Mouse (Mus musculus): Measurements from ENCODE around the gene Gm42878. TPM values are rescaled to one million over a fixed set of nuclear protein-coding genes. Genes with fewer than 3 reads are reported as not detected.
"Not testable (repeated sequence)": the region's sequence is repeated elsewhere in the genome, so short reads cannot be mapped to it uniquely, and the experiment has no call there.

Gm42878 gene
- polyA plus RNA-seq, 1 experiment from 2014 or later, result not detected

GRCm38 (mm10) chr5:121519758-121520157, 25.5 kb downstream of the Gm42878 start:
- H3K9ac ChIP-seq, result not testable (repeated sequence)
- 97% methylated on average over 11 of the region's 17 CpGs for WGBS
- H3K36me3 ChIP-seq (replicated peaks), result peaks cover 18% of the 10 kb centered on the region

GRCm38 (mm10) chr5:121518983-121519382, 26.3 kb downstream of the Gm42878 start:
- Histone ChIP-seq H3K4me1 (no peaks in the 10 kb centered on the region), H3K4me3 (no peak overlapping the region), H3K27me3 (replicated peaks) (no peaks in the 10 kb centered on the region), H3K27ac (no peak overlapping the region), H3K9me3 (no peaks in the 10 kb centered on the region), H3K9ac (no peak overlapping the region), H3K36me3 (replicated peaks) (peaks cover 12% of the 10 kb centered on the region; the same call in 1 of the 2 replicates), H3K4me2 (no peak overlapping the region)
- 94% methylated on average over 9 of the region's 9 CpGs for WGBS
- ATAC-seq (replicated peaks), result no peak

More at GRCm38 (mm10) chr5:121519758-121520157, 25.5 kb downstream of the Gm42878 start:
- ATAC-seq (replicated peaks); H3K27me3 ChIP-seq (replicated peaks); H3K4me3 ChIP-seq; H3K4me1 ChIP-seq; H3K4me2 ChIP-seq; H3K9me3 ChIP-seq; H3K27ac ChIP-seq: not testable (repeated sequence)

DNA sequence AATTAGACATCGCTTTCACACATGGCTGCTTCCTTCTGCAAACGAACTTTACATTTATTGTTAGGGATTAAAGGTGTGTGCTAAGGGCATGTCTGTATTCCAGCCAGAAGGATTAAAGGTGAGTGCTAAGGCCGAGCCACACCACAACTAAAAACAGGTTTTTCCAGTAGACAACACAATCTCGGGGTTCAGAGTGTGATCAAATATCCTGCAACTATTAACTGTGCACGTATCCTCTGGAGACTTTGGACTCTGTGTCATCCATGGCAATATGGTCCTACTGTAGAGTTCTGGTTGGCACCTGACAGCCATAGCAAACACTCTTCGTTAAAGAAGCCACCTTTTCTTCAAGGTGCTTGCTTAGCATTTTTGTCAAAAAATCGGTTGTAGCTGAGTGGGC, 35.3 kb downstream of the Gm42878 start:
- Histone ChIP-seq H3K36me3 (replicated peaks) (no peaks in the 10 kb centered on the region), H3K4me1 (no peaks in the 10 kb centered on the region), H3K4me3 (no peak overlapping the region), H3K27ac (no peak overlapping the region), H3K27me3 (replicated peaks) (no peaks in the 10 kb centered on the region), H3K4me2 (no peak overlapping the region), H3K9ac (no peak overlapping the region), H3K9me3 (no peaks in the 10 kb centered on the region)
- no peak for ATAC-seq (replicated peaks)
- 88% methylated on average over 7 of the region's 7 CpGs for WGBS

DNA sequence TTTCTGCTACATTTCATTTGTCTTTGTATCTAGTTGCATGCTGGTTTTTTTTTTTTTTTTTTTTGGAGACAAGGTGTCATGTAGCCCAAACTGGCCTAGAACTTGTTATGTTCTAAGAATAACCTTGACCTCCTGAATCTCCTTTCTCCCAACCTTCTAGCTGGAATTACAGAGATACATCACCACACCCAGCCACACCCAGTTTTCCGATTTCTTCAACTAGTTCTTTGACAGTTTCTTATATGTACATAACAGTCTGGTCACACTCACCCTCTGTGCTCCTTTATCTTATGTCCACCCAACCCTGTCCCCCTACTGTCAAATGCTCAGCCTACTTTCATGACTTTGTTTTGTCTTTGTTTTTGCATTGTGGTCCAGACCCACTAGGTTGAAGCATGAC, 38.4 kb downstream of the Gm42878 start:
- Histone ChIP-seq H3K9me3 (no peaks in the 10 kb centered on the region), H3K9ac (no peak overlapping the region), H3K36me3 (replicated peaks) (no peaks in the 10 kb centered on the region), H3K27me3 (replicated peaks) (no peaks in the 10 kb centered on the region), H3K4me1 (no peaks in the 10 kb centered on the region), H3K4me2 (no peak overlapping the region), H3K4me3 (no peak overlapping the region), H3K27ac (no peak overlapping the region)
- WGBS, result 90% methylated on average over 1 of the region's 1 CpGs
- no peak for ATAC-seq (replicated peaks)

- H3K36me3 ChIP-seq (replicated peaks), result no peaks in the 10 kb centered on the region
- H3K4me2 ChIP-seq, result no peak within 1 kb of the TSS
- H3K4me1 ChIP-seq, result no peaks in the 10 kb centered on the region
- no peak for ATAC-seq (replicated peaks)
- 79% methylated on average over 3 of the region's 3 CpGs for WGBS
- H3K9ac ChIP-seq, result no peak within 1 kb of the TSS
- no peak within 1 kb of the TSS for H3K4me3 ChIP-seq
- no peaks in the 10 kb centered on the region for H3K27me3 ChIP-seq (replicated peaks)
- no peaks in the 10 kb centered on the region for H3K9me3 ChIP-seq
- H3K27ac ChIP-seq, result no peak within 1 kb of the TSS
Observed at GRCm38 (mm10) chr5:121503231-121503630, 42.1 kb downstream of the Gm42878 start, which contains the start of gene Adam1b. TSS of gene Adam1b (minus strand) at chr5:121503435.

DNA sequence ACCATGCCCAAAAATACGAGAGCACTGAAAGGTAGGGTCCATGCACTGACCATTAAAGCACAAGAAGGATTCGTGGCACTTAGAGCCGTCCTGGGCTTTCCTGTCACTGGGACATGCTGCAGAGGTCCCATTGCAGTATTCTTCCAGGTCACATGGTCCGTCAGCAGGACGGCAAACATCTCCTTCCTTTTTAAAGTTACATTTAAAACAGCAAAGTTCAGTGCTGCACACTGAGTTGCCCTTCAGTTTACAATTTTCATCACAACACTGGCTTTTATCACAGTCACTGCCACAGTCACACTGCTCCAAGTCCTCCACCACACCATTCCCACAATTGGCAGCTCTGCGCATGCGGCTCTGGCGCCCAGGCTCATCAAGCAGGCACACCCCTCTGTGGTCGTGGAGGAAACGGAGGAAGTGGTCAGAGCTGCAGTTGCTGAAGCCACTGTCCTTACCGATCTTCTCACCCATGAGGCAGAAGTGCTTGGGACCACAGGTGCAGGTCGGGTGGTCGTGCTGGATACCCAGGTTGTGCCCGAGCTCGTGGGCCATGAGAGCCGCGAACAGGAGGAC, 43.8 kb downstream of the Gm42878 start:
- H3K9ac ChIP-seq; H3K36me3 ChIP-seq (replicated peaks); H3K9me3 ChIP-seq; H3K4me2 ChIP-seq; H3K27ac ChIP-seq; H3K27me3 ChIP-seq (replicated peaks); H3K4me1 ChIP-seq; H3K4me3 ChIP-seq; ATAC-seq (replicated peaks): not testable (repeated sequence)
- WGBS, result 83% methylated on average over 11 of the region's 17 CpGs

GRCm38 (mm10) chr5:121500719-121501118, 44.6 kb downstream of the Gm42878 start:
- H3K27ac ChIP-seq, result no peak overlapping the region
- H3K9ac ChIP-seq, result no peak overlapping the region
- H3K4me3 ChIP-seq, result no peak overlapping the region
- no peaks in the 10 kb centered on the region for H3K36me3 ChIP-seq (replicated peaks)
- no peak overlapping the region for H3K4me2 ChIP-seq
- ATAC-seq (replicated peaks), result no peak
- H3K27me3 ChIP-seq (replicated peaks), result no peaks in the 10 kb centered on the region
- 75% methylated on average over 7 of the region's 7 CpGs for WGBS
- H3K9me3 ChIP-seq, result no peaks in the 10 kb centered on the region
- no peaks in the 10 kb centered on the region for H3K4me1 ChIP-seq

GRCm38 (mm10) chr5:121493305-121493704, 52.0 kb downstream of the Gm42878 start:
- no peak overlapping the region for H3K4me3 ChIP-seq
- no peak overlapping the region for H3K27ac ChIP-seq
- H3K9me3 ChIP-seq, result no peaks in the 10 kb centered on the region
- no peaks in the 10 kb centered on the region for H3K4me1 ChIP-seq
- no peaks in the 10 kb centered on the region for H3K36me3 ChIP-seq (replicated peaks)
- H3K9ac ChIP-seq, result no peak overlapping the region
- H3K27me3 ChIP-seq (replicated peaks), result no peaks in the 10 kb centered on the region
- no peak for ATAC-seq (replicated peaks)
- WGBS, result 80% methylated on average over 8 of the region's 8 CpGs
- no peak overlapping the region for H3K4me2 ChIP-seq

- H3K36me3 ChIP-seq (replicated peaks), result no peaks in the 10 kb centered on the region
- 82% methylated on average over 5 of the region's 5 CpGs for WGBS
Observed at GRCm38 (mm10) chr5:121484801-121485200, 60.5 kb downstream of the Gm42878 start.

DNA sequence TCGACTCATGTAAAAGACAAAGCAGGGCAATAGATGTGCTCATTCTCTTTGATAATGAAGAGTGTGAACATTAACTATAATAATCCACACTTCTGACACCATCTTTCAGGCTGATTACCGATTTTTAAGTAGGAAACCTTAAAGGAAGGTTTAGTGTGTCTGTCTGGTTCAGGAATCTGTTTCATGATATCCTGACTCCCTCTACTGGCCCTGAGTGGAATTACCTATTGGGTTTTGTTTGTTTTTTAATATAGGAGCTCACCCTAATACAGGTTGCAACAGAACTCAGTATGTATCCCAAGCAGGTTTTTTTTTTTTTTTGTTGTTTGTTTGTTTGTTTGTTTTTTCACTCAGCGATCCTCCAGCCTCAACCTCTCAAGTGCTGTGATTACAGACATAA, 67.6 kb downstream of the Gm42878 start:
- no peak overlapping the region for H3K9ac ChIP-seq
- 31% methylated on average over 3 of the region's 3 CpGs for WGBS
- H3K9me3 ChIP-seq, result no peaks in the 10 kb centered on the region
- no peak overlapping the region for H3K4me3 ChIP-seq
- no peak overlapping the region for H3K27ac ChIP-seq
- ATAC-seq (replicated peaks), result no peak
- no peaks in the 10 kb centered on the region for H3K4me1 ChIP-seq
- no peaks in the 10 kb centered on the region for H3K36me3 ChIP-seq (replicated peaks)
- no peak overlapping the region for H3K4me2 ChIP-seq
- H3K27me3 ChIP-seq (replicated peaks), result no peaks in the 10 kb centered on the region

More at GRCm38 (mm10) chr5:121484801-121485200, 60.5 kb downstream of the Gm42878 start:
- Histone ChIP-seq H3K4me1 (no peaks in the 10 kb centered on the region), H3K4me3 (no peak overlapping the region), H3K27me3 (replicated peaks) (no peaks in the 10 kb centered on the region), H3K9me3 (no peaks in the 10 kb centered on the region), H3K4me2 (no peak overlapping the region), H3K27ac (no peak overlapping the region), H3K9ac (no peak overlapping the region)
- ATAC-seq (replicated peaks), result no peak

GRCm38 (mm10) chr5:121476040-121476439, 69.2 kb downstream of the Gm42878 start:
- 89% methylated on average over 1 of the region's 1 CpGs for WGBS
- Histone ChIP-seq H3K4me3 (no peak overlapping the region), H3K9ac (no peak overlapping the region), H3K4me2 (no peak overlapping the region), H3K27ac (no peak overlapping the region), H3K9me3 (no peaks in the 10 kb centered on the region), H3K4me1 (no peaks in the 10 kb centered on the region), H3K27me3 (replicated peaks) (no peaks in the 10 kb centered on the region), H3K36me3 (replicated peaks) (no peaks in the 10 kb centered on the region)
- no peak for ATAC-seq (replicated peaks)

GRCm38 (mm10) chr5:121474610-121475009, 70.7 kb downstream of the Gm42878 start:
- Histone ChIP-seq H3K4me3 (no peak overlapping the region), H3K4me2 (no peak overlapping the region), H3K36me3 (replicated peaks) (no peaks in the 10 kb centered on the region), H3K9ac (no peak overlapping the region), H3K9me3 (no peaks in the 10 kb centered on the region), H3K27ac (no peak overlapping the region), H3K27me3 (replicated peaks) (no peaks in the 10 kb centered on the region), H3K4me1 (no peaks in the 10 kb centered on the region)
- WGBS, result 71% methylated on average over 7 of the region's 7 CpGs
- no peak for ATAC-seq (replicated peaks)

DNA sequence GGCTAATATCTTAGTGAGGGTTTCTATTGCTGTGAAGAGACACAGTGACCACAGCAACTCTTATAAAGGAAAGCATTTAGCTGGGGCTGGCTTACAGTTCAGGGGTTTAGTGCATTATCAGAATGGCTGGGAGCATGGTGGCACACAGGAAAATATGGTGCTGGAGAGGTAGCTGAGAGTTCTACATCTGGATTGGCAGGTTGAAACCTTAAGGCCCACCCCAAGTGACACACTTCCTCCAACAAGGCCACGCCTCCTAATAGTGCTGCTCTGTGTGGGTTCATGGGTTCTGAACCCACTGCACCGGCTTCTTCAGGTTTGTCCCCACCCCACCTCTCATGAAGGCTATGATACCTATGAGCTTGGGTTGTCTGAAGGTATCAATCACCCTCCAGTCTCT, 72.9 kb downstream of the Gm42878 start:
- WGBS, result 84% methylated on average over 2 of the region's 2 CpGs
- H3K9ac ChIP-seq, result no peak overlapping the region

More for the DNA sequence above, 72.9 kb downstream of the Gm42878 start:
- no peaks in the 10 kb centered on the region for H3K36me3 ChIP-seq (replicated peaks)
- H3K9me3 ChIP-seq, result no peaks in the 10 kb centered on the region
- no peaks in the 10 kb centered on the region for H3K4me1 ChIP-seq
- ATAC-seq (replicated peaks), result no peak
- H3K27ac ChIP-seq, result no peak overlapping the region
- H3K4me2 ChIP-seq, result no peak overlapping the region
- no peak overlapping the region for H3K4me3 ChIP-seq
- no peaks in the 10 kb centered on the region for H3K27me3 ChIP-seq (replicated peaks)

Data from midbrain, embryonic 15.5 days (tissue).